ENCODE assay signal across 8 mouse cellular contexts in the genomic region with DNA sequence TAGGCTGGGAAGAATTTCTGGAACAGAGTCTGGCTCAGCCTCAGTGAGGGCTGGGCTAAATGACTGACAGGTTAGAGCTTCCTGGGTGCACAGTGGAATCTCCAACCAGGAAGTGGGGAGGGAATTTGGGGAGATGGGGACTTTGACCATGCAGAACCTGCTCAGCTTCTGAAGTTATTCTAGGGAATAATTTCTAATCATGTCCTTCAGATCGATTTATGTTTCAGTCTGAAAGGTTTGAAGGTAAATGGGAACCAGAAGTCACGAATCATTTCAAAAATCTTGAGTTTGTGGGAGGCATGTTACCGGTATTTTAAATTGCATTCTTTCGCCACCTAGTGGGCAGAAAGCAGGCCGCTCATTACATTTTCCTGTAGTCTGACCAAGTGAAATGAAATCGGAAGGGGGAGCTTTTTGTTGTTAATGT.
DNase-seq lines count a peak whose midpoint lies in the region; ATAC-seq lines count a peak whose summit lies in the region.

No protein-coding gene starts in this region.

- no peak for ATAC-seq in heart, embryonic 14.5 days (ENCODE audit: insufficient number of reproducible peaks, insufficient read depth, low FRiP score, low read depth)
- ATAC-seq in liver, embryonic 11.5 days (replicated peaks; ENCODE audit: low FRiP score), result peak; percentile 38; the same call in 1 of the 2 replicates

- H3K4me2 ChIP-seq in heart, embryonic 14.5 days (ENCODE audit: low read length), result peak overlapping the region; percentile 60
- peak overlapping the region; percentile 57 for H3K4me2 ChIP-seq in liver, embryonic 11.5 days

- peak overlapping the region in 1 of 2 experiments; percentile 18; a peak in 2 of 4 replicates for H3K4me3 ChIP-seq in heart, embryonic 14.5 days (ENCODE audit: control insufficient read depth in 1 of 2, insufficient read depth in 1 of 2, low read depth in 1 of 2, low read length in 2 of 2)
- no peak overlapping the region for H3K4me3 ChIP-seq in liver, embryonic 11.5 days (ENCODE audit: low read depth, low read length)

- H3K27ac ChIP-seq in heart, embryonic 14.5 days (replicated peaks in 1 of 2; ENCODE audit: control insufficient read depth in 1 of 2, insufficient read depth in 1 of 2, low read depth in 2 of 2, low read length in 2 of 2), result no peak overlapping the region
- no peak overlapping the region for H3K27ac ChIP-seq in liver, embryonic 11.5 days (ENCODE audit: low read depth, low read length)

- H3K36me3 ChIP-seq in heart, embryonic 14.5 days (ENCODE audit: control insufficient read depth, insufficient read depth, low read length), result no peaks in the 10 kb centered on the region
- H3K36me3 ChIP-seq in liver, embryonic 11.5 days (ENCODE audit: control insufficient read depth, insufficient read depth, low read length), result no peaks in the 10 kb centered on the region

- no peaks in the 10 kb centered on the region for H3K9me3 ChIP-seq in heart, embryonic 14.5 days (ENCODE audit: control insufficient read depth, low read length)
- no peaks in the 10 kb centered on the region for H3K9me3 ChIP-seq in liver, embryonic 11.5 days (ENCODE audit: control insufficient read depth, low read length)

- 5% methylated on average over 6 of the region's 6 CpGs for WGBS in heart, embryonic 14.5 days
- WGBS in liver, embryonic 11.5 days, result 7% methylated on average over 6 of the region's 6 CpGs

- H3K9ac ChIP-seq in heart, embryonic 14.5 days (ENCODE audit: low read length), result no peak overlapping the region
- no peak overlapping the region for H3K9ac ChIP-seq in liver, embryonic 11.5 days (ENCODE audit: low read depth, low read length)

- H3K27me3 ChIP-seq in heart, embryonic 14.5 days (ENCODE audit: control insufficient read depth, insufficient read depth, low read length), result no peaks in the 10 kb centered on the region
- no peaks in the 10 kb centered on the region for H3K27me3 ChIP-seq in liver, embryonic 11.5 days (replicated peaks; ENCODE audit: control insufficient read depth, insufficient read depth, low read length)

- peak; percentile 90 for DNase-seq in 416B (ENCODE audit: low read depth)
- peak; percentile 65 for DNase-seq in T-cell, adult 2 months (ENCODE audit: low spot score)
- DNase-seq in embryo, embryonic 9.5 days (ENCODE audit: extremely low spot score), result peak; percentile 63
- DNase-seq in kidney, postnatal 10 days, result peak; percentile 64
- no peak for DNase-seq in liver, embryonic 11.5 days (ENCODE audit: low spot score)
- peak; percentile 52 for DNase-seq in neural tube, embryonic 10.5 days (ENCODE audit: extremely low spot score, low spot score)
- peak; percentile 38 for DNase-seq in yolk sac, embryonic 10.5 days (ENCODE audit: low spot score)

- H3K4me1 ChIP-seq in heart, embryonic 14.5 days (ENCODE audit: control insufficient read depth in 2 of 2, insufficient read depth in 2 of 2, low read length in 2 of 2), result peaks cover 0 to 5% of the 10 kb centered on the region in 2 experiments; a peak in 2 of 4 replicates
- H3K4me1 ChIP-seq in liver, embryonic 11.5 days (replicated peaks; ENCODE audit: control insufficient read depth, insufficient read depth, low read length), result peaks cover 26% of the 10 kb centered on the region
